In the genomic region with DNA sequence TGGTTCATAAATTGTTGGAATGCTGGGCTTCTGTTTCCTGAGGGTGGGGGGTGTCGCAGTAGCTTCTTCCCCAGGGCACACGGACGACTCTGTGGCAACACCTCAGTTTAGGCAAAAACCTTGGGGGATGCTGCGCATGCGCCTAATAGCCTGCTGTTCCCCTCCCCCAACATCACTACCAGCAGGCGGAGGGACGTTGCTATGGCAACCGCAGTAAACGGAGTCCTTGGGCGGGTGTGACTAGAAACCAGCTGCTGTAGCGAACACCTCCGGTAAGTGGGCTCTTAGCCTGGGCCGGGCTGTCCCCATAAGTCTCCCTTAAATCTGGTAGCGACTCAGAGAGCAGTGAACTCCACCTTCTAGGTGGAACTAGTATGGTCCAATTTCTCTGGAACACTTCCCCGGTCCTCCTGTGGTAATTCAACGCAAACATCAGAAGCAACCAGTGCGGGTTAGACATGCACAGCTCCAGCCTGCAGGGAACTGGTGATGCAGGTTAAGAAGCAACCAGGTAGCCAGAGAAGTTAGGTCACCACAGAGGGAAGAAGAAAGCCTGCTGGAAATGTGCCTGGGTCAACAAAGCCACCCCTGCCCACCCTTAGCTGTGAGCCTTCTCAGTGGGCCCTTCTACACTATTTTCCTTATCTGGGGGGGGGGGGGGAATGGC, we compare ENCODE assay signal across 8 mouse cellular contexts. TPM values are rescaled to one million over a fixed set of nuclear protein-coding genes. Genes with fewer than 3 reads are reported as not detected.
DNase-seq lines count a peak whose midpoint lies in the region.

A gene (plus strand): TSS at position 220 of the 667 bp plus-strand sequence.

- peak; percentile 97 for DNase-seq in ZHBTc4 (ENCODE audit: low read depth, low spot score)
- DNase-seq in cerebellum, postnatal 14 days, result peak; percentile 85 to 90
- peak; percentile 66 to 77 for DNase-seq in frontal cortex, postnatal 25 days (ENCODE audit: low spot score in 2 of 2)
- DNase-seq in induced T-regulatory cell, adult 2 months (ENCODE audit: low read depth), result peak; percentile 87
- DNase-seq in left cerebral cortex, adult 18-20 months (ENCODE audit: low spot score in 2 of 2), result peak; percentile 83 to 88
- peak; percentile 65 for DNase-seq in lung, postnatal 25 days (ENCODE audit: low spot score)
- DNase-seq in retina, embryonic 14.5 days (ENCODE audit: low spot score), result peak; percentile 95
- DNase-seq in urinary bladder, postnatal 36 days (ENCODE audit: low spot score in 2 of 2), result peak; percentile 13 to 47

RNA-seq across cellular contexts. Expression of the gene that starts here (rescaled TPM):
- total RNA-seq in left cerebral cortex, adult 18-20 months (2021), result 1 to 10 TPM; 3.8 to 4.0 TPM

Comparison
In these comparisons a context has a peak if more than half of its experiments do, and no peak if none do; other contexts are left out.
1. Peak in every context shown above with its lines: DNase-seq.
2. DNase-seq: peak in every context shown above with its lines; median percentile 97 in ZHBTc4; 95 in retina, embryonic 14.5 days; 88 in cerebellum, postnatal 14 days; 87 in induced T-regulatory cell, adult 2 months; 86 in left cerebral cortex, adult 18-20 months; 72 in frontal cortex, postnatal 25 days; 65 in lung, postnatal 25 days; 30 in urinary bladder, postnatal 36 days.